Mouse (Mus musculus) natural killer cell, adult 2 months (primary cell): ENCODE measurements at regions not wholly inside any gene's neighbourhood (a gene's known extent, or its start where the extent isn't known, plus 50 kb on each side); places are given as distances from the start of the nearest gene placed in this dataset.
"Not testable (repeated sequence)": the region's sequence is repeated elsewhere in the genome, so short reads cannot be mapped to it uniquely, and the experiment has no call there.

ENCODE experiments used
- DNase-seq, 2 experiments: peaks; one replicate each; pipeline ENCODE4 v3.0.0; 2022; ENCODE audit warnings: low spot score in 2 of 2

GRCm38 (mm10) chr1:95397188-95397587 lies 83.8 kb downstream of the Fam174a start:
- peak; percentile 3 to 21 for DNase-seq

- DNase-seq, result no peak
Observed at GRCm38 (mm10) chr1:95399764-95400163, 86.3 kb downstream of the Fam174a start.

- DNase-seq, result no peak
Observed at GRCm38 (mm10) chr1:95422253-95422652, 108.8 kb downstream of the Fam174a start.

DNA sequence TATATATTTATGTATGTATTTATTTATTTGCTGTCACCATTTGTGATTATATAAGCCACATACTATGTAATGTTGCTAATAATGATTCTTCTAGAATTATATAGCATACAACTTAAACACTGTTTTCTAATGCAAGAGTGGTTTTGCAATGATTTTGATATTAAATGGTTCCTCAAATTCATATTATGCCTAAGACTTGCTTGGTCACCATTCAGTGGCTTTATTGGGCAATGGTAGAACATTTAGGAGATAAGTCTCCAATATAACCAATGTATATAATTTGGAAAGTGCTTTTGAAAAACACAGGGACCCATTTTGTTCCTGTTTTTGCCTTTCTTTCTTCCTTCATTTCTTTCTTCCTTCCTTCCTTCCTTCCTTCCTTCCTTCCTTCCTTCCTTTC lies 112.0 kb downstream of the Fam174a start:
- DNase-seq, result no peak

GRCm38 (mm10) chr1:95437155-95437554 lies 123.7 kb downstream of the Fam174a start:
- no peak for DNase-seq

- no peak for DNase-seq
Observed at GRCm38 (mm10) chr1:95445541-95445940, 132.1 kb downstream of the Fam174a start.

DNA sequence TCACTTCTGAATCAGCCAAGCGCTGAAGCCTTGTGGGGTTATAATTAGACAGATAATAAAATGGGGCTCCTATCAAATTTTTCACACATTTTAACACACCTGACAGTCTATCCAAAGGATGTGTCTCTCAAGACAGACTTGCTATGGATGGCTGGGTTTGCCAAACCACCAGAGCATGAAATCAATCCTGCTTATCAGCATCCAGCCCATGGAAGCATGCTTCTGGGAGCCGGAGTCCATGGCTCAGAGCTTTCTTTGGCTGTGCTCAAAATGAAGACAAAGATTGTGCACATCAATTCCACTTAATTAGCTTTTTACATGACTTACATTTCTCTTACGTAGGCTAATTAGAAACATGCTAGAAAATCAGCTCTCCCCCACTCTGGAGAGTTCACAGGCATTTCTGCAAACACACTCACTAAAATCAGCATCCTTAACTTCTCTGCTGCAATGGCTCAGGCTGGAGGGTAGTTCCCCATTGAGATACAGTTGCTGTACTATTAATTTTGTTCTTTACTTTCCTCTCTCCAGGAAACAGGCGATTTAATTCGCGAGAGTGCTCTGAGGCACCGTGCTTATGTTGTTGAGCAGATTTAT lies 135.6 kb downstream of the Fam174a start:
- no peak for DNase-seq

GRCm38 (mm10) chr1:95450920-95451332 lies 137.5 kb downstream of the Fam174a start:
- peak; percentile 30 to 42 for DNase-seq

DNA sequence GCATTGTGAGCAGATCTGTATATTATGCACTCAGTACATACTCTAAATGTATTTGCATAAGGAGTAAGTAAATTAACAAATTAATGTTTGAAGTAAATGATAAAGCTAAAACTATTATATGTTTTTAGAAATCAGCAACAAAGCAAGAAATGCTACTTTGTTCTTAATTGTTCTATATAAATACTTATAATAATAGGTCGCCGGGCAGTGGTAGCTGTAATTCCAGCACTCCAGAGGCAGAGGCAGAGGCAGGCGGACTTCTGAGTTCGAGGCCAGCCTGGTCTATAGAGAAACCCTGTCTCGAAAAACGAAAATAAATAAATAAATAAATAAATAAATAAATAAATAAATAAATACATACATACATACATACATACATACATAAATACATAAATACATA lies 138.3 kb downstream of the Fam174a start:
- peak; percentile 1 to 20 for DNase-seq

- no peak for DNase-seq
Observed at GRCm38 (mm10) chr1:95454246-95454645, 140.8 kb downstream of the Fam174a start.

GRCm38 (mm10) chr1:95459355-95459754 lies 145.9 kb downstream of the Fam174a start:
- no peak for DNase-seq

DNA sequence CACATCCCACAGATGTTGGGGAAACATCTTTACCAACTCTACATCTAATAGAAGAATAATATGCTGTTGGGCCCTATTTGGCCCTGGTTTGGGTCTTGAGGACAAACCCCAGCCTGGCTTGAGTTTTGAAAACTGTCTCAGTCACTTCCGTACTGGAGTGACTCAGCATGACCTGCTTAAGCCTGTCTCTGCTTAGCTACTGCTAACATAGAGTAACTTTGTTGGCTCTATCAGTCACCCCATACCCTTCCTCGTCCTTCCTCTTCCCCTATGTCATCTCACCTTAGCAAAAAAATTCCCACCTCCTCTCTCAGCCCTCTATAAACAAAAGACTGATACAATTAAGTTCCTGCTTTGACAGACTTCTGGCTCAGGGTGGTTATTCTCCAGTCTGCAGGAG lies 154.7 kb downstream of the Fam174a start:
- no peak for DNase-seq

DNA sequence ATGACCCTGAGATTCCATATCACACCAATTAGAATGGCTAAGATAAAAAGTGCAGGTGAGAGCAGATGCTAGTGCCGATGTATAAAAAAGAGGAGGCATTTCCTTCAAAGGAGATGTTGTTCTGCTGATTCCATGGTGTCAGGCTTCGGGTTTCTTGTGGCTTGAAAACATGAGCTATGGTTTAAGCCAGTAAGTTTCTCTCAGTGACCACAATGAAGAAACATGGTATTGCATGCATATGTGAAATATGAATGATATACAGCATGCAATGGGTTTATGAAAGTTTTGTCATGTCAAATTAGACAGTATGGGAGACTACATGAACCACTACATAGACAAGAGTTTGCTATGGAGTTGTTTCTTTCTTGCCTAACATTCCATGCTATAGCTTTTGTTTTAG lies 155.3 kb downstream of the Fam174a start:
- no peak for DNase-seq

DNA sequence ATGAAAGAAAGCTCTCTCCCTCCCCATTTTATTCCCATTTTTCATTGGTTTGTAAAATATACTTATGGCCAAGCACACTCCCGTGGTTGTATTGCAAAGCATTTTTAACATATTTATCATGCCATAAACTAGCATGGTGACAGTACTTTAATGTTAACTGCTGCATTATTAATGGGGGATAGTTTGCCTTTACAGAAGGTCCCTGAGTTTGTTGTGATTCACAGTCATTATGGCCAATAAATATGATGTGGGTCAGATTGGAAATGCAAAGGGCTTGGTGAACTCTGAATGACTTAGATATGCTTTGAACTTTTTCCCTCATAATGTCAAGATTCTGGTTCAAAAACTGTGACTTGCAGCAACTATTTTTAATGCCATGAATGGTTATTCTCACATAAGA lies 157.1 kb downstream of the Fam174a start:
- DNase-seq, result no peak

DNA sequence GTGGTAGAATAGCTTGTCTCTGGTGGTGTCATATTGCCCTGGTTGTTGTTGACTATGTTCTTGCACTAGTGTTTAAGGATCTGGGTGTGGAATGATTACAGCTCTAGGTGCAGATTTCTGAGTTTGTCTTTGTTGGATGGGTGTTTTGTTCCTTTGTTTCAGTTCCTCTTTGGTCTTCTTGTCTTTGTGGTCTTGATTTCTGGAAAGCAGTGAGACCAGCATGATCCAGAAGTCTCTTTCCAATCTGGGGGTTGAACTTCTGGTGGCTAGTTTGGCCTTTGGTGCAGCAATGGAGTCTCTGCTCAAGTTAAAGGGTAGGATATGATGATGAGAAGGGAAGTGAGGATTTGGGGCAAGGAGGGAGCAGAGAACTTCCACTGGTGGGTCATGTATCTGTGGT lies 174.4 kb downstream of the St8sia4 start:
- DNase-seq, result no peak

- not testable (repeated sequence) for DNase-seq
Observed at GRCm38 (mm10) chr1:95500671-95501070, 166.7 kb downstream of the St8sia4 start.

DNA sequence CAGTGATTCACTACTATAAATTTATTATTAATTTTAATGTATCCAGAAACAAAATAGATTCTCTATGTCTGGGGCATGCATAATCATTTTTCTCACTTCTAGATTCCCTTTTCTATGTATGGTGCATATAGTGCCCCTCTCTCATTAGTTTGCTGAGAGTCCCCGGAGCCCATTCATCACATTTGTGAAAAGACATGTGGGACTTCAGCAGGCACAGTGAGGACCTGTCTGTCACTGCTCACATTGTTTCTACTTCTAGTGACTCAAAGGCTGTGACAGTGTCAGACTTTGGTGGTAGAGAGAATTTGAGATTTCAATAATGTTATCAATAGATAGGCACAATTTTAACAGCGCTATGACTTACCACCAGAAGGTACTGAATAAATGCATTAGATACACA lies 158.7 kb downstream of the St8sia4 start:
- no peak for DNase-seq

DNA sequence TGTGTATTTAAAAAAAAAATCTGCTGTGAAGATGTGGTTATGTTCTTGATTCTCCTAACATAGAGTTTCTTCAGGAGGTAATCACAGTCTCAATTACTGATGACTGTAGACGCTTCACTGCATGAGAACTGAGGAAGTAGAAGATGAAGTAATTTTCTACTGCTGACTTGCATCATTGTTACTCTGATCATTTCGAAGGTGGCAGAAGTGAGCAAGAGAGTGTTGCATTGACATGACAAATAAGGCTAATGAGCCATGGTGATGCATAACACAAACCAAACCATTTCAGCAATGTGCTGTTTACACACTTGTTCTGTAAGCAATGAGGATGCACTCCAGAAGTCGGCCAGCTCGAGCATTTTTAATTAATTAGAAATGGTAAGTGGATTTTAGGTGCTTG lies 138.6 kb downstream of the St8sia4 start:
- DNase-seq, result no peak

GRCm38 (mm10) chr1:95531017-95531416 lies 136.4 kb downstream of the St8sia4 start:
- no peak for DNase-seq
